Mouse (Mus musculus) embryonic fibroblast, embryonic 13.5 days (primary cell): ENCODE results near the gene Trim72. TPM values are rescaled to one million over a fixed set of nuclear protein-coding genes. Genes with fewer than 3 reads are reported as not detected.

Experiments used
- H3K27ac ChIP-seq: 2 replicates; pipeline ENCODE4 v1.5.1; 2012; ENCODE audit warnings: low read length, control low read depth, inconsistent platforms; ENCODE audit not compliant: insufficient read depth
- H3K4me1 ChIP-seq: 2 replicates; pipeline ENCODE4 v1.6.1; 2011; ENCODE audit warnings: low read length; ENCODE audit not compliant: control insufficient read depth, insufficient read depth
- H3K4me3 ChIP-seq: 2 replicates; pipeline ENCODE4 v1.5.1; 2011; ENCODE audit warnings: mild to moderate bottlenecking, control low read depth, low read length; ENCODE audit not compliant: insufficient read depth
- CTCF ChIP-seq: IDR thresholded peaks from 2 replicates; pipeline ENCODE4 v1.5.1; 2011; ENCODE audit warnings: mild to moderate bottlenecking, control low read depth, low read length, moderate library complexity, borderline replicate concordance; ENCODE audit not compliant: insufficient read depth
- POLR2A ChIP-seq: IDR thresholded peaks from 2 replicates; pipeline ENCODE4 v1.6.1; 2011; ENCODE audit warnings: low read depth, mild to moderate bottlenecking, control low read depth, low read length, moderate library complexity
- polyA plus RNA-seq: library from polyadenylated mRNA; stranded (reverse); fragments of >200 nt; gene quantifications from 2 replicates; pipeline ENCODE4 v1.2.4, GENCODE M21; 2011; ENCODE audit warnings: low read depth; ENCODE audit not compliant: missing spikeins, insufficient read length

Gene Trim72
- polyA plus RNA-seq, 1 experiment: not detected

DNA sequence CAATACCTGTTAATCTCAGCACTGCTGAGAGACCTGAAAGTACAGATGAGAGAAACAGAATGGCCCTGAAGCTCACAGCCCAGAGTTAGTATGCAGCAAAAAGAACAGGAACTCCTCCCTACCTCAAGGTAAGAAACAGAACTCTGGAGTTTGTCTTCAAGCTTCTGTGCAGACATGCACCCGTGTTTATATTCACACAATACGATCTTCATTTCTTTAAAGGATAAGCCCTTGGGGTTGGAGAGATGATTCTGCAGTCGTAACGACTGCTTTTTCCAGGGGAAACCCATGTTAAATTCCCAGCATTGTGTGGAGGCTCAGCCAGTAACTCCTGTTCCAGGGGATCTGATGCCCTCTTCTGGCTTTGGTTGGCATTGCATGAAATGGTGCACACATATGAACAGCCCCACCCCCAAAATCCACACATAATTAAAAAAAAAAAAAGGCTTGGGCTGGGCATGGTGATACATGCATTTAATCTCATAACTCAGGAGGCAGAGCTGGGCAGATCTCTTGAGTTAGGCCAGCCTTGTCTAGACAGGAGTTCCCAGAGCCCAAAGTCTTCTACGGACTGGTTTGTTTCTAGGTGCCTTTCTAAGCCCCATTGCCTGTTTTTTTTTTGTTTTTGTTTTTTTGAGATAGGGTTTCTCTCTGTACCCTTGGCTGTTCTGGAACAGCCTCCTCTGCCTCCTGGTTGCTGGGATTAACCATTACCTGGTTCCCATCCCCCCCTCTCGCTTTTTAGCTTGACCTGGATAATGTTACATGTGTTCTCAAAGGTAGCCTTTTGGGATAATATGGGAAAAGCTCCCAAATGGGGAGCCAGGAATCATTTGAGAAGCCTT, 11.9 kb upstream of the Trim72 start:
- Histone ChIP-seq H3K27ac (no peak overlapping the region), H3K4me3 (no peak overlapping the region), H3K4me1 (no peaks in the 10 kb centered on the region)
- TF ChIP-seq POLR2A: peak; percentile 27; the same call in 1 of the 2 replicates
- peak; percentile 14; the same call in 1 of the 2 replicates for TF ChIP-seq CTCF

DNA sequence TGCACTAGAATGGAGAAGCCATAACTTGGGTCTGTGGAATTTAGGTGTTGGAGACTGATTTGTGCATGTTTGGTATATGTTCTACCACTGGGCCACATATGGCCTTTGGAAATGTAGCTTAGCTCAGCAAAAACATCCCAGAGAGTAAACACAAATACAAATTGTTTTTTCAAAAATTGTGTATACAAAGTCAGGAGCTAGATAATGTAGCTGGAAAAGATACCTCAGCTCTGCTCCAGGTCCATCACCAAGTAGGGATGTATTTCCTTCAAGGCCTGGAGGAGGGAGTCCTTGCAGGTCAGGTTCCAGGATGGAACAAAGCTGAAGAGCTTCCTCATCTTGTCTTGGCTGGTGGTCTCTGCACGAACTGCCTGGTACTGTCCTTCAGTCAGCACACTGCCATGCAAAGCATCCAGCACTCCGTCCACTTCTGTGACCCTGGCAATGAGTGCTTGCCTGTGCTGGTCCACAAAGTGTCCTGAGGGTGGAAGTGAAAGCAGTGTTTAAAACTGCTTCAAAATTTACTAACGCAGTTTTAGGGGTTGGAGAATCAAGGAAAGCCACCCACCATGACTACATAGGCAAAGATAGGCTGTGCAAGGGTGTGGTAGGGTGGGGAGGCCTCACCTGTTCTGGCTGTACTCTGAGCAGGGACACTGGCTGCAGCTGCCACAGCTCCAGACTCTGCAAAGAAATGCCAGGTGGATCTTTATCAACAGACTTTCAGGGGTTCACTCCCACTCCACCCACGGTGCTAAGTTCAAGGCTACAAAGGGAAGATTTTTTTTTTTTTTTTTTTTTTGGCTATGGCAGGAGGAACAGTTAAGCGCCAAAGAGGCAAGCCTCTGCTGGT, 11.0 kb upstream of the Trim72 start:
- Histone ChIP-seq H3K27ac (no peak overlapping the region), H3K4me3 (no peak overlapping the region), H3K4me1 (no peaks in the 10 kb centered on the region)
- TF ChIP-seq POLR2A (no peak), CTCF (no peak)

- no peak within 1 kb of the TSS for H3K27ac ChIP-seq
- no peak within 1 kb of the TSS for H3K4me3 ChIP-seq
- TF ChIP-seq CTCF (no peak), POLR2A (no peak)
- H3K4me1 ChIP-seq: no peaks in the 10 kb centered on the region
Observed at GRCm38 (mm10) chr7:127993341-127993977, 10.3 kb upstream of the Trim72 start, which contains the start of gene Pycard. Gene Pycard, minus strand, starts transcription at chr7:127993867.

DNA sequence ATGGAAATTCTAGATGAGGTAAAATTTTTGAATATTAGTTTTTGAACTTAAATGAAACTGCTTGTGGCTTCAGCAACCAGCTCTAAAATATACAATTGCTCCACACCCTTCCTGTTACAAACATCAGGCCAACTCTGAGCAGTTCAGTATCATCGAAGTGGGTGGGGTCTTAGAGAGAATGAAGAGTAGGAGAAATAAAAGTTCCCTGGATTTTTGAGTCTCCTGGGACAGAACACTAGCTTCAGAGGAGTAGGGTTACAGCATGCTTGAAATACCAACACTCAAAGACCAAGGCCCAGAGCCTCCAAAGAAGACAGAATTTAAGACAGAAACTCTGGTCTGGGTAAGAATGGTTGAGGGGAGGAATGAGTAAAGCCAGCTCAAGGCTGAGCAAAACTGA, 4.3 kb upstream of the Trim72 start:
- H3K4me3 ChIP-seq: no peak overlapping the region
- TF ChIP-seq CTCF (no peak), POLR2A (no peak)
- peak overlapping the region; percentile 66 for H3K27ac ChIP-seq
- H3K4me1 ChIP-seq: peaks cover 5% of the 10 kb centered on the region; the same call in 1 of the 2 replicates

GRCm38 (mm10) chr7:128000068-128000950, 3.4 kb upstream of the Trim72 start:
- peaks cover 5% of the 10 kb centered on the region; the same call in 1 of the 2 replicates for H3K4me1 ChIP-seq
- no peak overlapping the region for H3K4me3 ChIP-seq
- no peak for TF ChIP-seq POLR2A
- TF ChIP-seq CTCF: no peak
- peak overlapping the region; percentile 66; the same call in 1 of the 2 replicates for H3K27ac ChIP-seq

DNA sequence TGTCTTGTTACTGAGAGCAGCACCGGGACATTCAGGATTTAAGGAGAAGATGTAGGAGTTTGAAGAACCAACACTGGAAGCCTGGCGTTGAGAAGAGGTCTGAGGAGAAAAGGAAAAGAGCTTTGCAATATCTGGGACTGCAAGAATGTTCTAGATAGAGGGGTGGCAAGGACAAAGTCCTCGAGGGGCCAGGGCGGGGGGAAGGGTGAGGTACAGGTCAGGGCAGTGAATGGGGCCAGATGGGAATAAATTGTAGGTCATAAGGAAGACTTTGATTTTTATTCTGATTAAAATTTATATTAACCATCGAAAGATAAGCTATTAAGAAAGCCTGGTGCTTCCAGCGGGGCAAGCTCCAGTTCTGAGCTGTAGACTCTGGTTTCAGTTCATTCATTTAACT, 651 bp upstream of the Trim72 start:
- Histone ChIP-seq H3K4me1 (peaks cover 5% of the 10 kb centered on the region; the same call in 1 of the 2 replicates), H3K27ac (no peak overlapping the region), H3K4me3 (no peak overlapping the region)
- TF ChIP-seq POLR2A (no peak), CTCF (no peak)

DNA sequence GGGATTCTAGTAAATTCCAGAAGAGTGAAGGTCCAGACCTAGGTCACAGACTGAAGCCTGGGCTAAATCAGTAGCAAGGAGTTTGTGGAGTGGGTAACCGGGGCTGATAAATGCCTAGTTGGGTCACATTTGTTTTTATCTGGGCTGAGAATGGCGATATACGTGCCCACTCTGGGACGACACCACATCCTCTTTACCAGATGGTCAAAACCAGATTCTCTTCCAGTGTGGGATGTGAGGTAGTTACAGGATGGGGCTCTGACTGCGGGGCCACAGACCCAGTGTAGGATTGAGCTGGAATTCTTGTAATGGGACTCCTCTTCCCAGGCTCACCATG, 369 bp downstream of the Trim72 start:
- no peak overlapping the region for H3K27ac ChIP-seq
- peaks cover 4% of the 10 kb centered on the region; the same call in 1 of the 2 replicates for H3K4me1 ChIP-seq
- no peak for TF ChIP-seq POLR2A
- no peak for TF ChIP-seq CTCF
- H3K4me3 ChIP-seq: no peak overlapping the region

DNA sequence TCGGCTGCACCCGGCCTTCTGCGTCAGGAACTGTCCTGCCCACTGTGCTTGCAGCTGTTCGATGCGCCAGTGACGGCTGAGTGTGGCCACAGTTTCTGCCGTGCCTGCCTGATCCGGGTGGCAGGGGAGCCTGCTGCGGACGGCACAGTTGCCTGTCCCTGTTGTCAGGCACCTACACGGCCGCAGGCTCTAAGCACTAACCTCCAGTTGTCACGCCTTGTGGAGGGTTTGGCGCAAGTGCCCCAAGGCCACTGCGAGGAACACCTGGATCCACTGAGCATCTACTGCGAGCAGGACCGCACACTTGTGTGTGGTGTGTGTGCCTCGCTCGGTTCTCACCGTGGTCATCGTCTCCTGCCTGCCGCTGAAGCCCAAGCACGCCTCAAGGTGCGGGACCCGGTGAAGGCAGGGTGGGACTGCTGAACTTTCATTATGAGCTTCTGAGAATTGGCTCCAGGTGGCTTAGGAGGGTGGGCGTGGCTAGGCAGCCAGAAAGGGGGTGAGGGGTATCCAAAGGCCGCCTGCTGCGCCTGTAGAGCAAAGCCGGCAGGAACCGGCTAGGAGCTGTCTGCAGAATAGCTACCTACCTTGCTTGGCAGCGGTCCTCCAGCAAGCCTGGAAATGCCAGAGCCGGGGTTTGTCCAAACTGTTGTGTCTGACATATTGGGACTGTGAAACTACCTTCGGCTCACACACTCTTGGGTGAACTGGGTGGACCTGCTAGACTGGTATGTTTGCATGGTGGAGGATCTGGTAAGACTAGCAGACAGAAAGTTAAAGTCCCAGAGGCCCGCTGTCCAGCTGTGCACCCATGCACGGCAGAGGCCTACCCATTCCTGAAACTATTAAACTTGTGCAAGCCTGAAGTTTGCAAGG, 976 bp downstream of the Trim72 start:
- no peak overlapping the region for H3K27ac ChIP-seq
- no peak for TF ChIP-seq CTCF
- no peak for TF ChIP-seq POLR2A
- 0 out of 2 replicates have a peak, but pooled peaks cover under 1% of the 10 kb centered on the region for H3K4me1 ChIP-seq
- H3K4me3 ChIP-seq: no peak overlapping the region
